Mouse (Mus musculus): ENCODE measurements around the gene Tmem50b.

DNA sequence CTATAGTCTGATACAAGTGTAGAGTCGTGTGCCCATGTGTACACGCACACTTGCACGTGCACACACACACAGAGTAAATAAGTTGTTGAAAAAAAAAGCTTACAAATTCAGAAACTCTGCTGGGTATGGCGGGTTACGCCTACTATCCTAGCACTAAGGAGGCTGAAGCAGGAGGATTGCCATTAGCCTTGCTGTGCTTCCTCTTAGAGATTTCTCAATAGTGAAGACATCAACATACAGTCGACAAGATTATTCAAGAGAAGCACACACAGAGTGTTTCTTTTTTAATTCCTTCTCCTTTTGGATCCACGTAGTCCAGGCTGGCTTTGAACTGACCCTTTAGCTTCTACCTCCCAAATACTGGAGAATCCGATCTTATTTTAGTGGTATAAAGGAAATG lies 42.6 kb upstream of the Tmem50b start:
- no peak for TF ChIP-seq CTCF (IDR thresholded peaks at IDR 0.05; ENCODE audit: borderline replicate concordance, control insufficient read depth, extremely low read depth, insufficient read depth, low read length, poor library complexity)
- TF ChIP-seq POLR2A (IDR thresholded peaks at IDR 0.05; ENCODE audit: control insufficient read depth, extremely low read depth, insufficient read depth, low read length, poor library complexity): no peak
